Mouse (Mus musculus) ovary, postnatal 36 days (tissue): ENCODE data around the gene Rilp.
A peak's percentile ranks its signal among the peaks of the same experiment; 100 is the strongest.

Experiments used
- DNase-seq: peaks from one replicate; pipeline ENCODE4 v3.0.0; 2022; ENCODE audit warnings: low spot score, mixed read lengths

The Rilp gene

DNA sequence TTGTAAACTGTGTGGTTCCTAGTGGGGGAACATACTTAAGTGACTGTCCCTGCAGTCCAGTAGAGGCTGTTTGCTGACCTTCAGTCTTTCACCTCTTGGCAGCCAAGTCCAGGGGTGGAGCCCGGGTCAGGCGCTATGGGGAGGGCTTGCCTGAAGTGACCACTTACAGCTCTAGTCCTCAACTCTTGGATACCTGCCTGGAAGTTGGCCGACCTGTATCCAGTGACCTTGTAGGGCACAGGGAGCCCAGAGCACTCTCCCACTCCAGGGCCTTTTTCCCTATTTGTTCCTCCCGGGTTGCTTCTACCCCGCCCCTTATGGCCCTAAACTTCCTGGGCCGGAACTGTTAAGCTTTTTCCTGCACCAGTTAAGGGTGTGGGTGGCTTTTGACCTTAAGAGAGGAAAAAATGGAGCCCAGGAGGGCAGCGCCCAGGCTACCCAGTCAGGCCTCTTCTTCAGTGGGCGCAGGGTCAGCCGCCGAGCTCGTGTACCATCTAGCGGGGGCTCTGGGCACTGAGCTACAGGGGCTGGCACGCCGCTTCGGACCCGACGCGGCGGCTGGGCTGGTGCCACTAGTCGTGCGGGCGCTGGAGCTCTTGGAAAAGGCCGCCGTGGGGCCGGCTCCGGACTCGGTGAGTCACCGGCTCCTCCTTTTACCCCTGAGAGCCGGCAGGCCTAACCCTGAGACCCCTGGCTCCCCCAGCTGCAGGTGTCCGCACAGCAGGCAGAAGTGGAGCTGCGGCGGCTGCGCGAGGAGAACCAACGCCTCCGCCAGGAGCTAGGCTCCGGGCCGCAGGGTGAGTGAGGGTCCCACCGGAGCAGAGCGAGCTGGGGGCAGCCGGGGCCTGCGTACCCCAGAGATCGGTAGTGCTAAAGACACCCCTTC lies at the start of gene Rilp:
Gene Rilp (plus strand): TSS at position 354 of the 886 bp plus-strand sequence.
- DNase-seq, result peak; percentile 72

DNA sequence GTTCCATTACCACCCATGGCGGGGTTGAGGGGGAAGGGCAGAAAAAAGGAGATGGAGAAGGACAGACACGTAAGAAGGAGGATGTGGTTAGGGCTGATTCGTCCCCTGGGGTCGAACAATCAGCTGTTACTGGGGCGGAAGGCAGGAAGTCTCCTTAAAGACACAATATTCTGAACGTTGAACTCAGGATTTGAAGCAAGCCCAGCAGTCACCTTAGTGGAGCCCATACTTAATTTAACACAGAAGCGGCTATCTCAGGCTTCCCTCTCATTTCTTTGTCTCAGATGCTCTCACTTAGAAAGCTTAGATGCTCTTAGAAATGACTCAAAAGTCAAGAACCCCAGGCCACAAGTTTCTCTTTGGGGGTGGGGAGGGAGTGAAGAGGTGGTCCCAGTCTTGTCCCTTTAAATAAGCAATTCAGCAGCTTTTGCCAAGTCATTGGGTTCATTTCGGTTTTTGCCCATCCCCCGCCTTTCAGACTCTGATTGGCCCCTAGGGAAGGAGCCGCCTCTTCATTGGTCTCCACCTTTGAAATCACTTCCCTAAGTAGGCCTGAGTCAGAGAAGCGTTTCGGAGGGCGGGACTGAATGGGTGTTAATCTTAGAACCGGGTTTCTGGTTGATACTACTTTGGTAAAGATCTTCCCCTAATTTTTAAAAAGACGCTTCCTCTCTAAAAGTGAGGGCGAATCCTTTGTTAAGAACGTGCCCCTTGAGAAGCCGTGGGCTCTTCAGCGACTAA lies 49.6 kb upstream of the Rilp start:
- peak; percentile 83 for DNase-seq

DNA sequence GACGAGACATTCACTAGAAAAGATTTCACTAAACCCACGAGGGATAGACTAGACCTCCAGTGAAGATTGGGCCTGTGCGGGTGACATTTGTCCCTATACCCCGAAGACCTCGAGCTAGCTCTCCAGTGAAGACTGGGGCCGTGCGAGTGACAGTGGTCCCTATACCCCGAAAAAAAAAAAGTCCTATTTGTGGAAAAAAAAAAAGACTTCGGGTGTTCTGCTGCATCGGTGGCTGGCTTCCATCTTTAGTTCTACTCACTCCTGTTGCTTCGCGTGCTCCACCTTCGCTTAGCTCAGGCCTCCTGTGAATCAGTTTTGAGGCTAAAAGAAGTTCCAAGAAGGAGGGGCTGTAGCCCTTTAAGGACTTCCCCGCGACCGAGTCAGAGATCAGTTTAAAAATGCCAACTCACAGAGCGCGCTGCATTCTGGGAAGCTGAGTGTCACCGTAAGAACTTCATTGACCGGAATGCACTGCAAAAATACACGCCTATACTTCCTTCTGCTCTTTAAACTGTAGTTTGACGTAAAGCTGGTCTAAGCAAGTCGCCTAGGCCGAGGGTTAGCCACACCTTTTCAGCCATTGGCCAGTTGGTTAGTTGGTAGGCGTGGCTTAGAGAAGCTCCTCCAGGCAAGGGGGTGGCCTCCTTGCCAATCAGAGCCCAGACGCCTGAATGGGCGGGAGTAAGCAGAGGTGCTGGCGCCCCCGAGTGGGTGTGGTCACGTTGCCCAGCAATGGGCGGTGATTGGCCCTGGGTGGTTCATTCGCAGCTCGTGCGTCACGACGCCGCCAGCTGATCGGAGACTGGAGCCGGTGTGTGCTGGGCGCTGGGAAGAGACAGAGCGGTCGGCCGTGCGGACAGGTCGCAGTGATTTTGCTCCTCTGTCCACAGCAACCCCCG lies 48.8 kb upstream of the Rilp start, which contains the start of gene Tlcd2:
Gene Tlcd2 (plus strand): TSS at position 872 of the 899 bp plus-strand sequence.
- DNase-seq, result peak; percentile 98

DNA sequence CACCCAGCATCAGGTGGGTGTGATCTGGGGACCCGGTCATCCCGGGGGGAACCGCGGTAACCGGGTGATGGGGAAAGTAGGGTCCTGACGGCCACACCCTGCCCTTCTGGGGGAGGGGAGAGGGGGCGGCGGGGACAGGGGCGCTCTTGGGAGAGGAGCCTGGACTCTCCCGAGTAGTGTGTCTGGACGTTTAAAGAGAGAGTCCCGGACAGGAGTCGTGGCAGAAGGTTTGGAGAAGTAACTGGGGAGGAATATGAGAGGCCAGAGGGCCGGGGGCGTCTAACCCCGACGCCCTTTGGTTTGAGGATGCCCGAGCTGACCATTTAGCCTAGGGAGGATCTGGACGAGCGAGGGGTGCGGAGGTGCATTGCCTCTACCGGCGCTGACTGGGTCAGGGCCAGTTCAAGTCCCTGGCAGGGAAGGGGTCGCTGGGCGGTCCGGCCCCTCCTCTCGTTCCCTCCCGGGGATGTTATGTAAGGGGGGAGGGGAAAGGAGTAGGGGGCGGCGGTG lies 48.1 kb upstream of the Rilp start:
- no peak for DNase-seq

- peak; percentile 80 for DNase-seq
Observed at GRCm38 (mm10) chr11:75462253-75462783, 47.6 kb upstream of the Rilp start.

DNA sequence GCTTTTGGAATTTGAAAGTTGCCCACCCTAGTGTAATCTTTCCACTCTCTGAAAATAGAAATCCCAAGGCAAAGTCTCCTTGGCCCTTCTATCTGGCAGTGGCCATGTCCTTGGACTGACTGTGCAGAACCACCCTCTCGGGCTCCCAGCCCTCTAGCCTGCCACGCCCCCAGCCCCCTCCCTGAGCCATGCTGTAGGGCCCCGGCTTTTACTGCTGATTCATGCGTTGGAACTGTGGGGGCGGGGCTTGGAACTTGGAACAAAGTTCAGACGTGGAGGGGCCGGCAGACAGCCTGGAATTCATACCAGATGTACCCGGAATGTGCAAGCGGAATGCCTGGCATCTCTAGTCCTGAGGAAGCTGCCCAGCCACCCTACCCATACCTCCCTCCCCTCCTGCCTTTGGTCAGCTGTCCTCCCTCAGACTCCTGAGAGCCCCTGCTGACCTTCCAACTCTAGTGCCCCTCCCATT lies 47.0 kb upstream of the Rilp start:
- DNase-seq, result peak; percentile 93

GRCm38 (mm10) chr11:75463624-75464023 lies 46.3 kb upstream of the Rilp start:
- no peak for DNase-seq

DNA sequence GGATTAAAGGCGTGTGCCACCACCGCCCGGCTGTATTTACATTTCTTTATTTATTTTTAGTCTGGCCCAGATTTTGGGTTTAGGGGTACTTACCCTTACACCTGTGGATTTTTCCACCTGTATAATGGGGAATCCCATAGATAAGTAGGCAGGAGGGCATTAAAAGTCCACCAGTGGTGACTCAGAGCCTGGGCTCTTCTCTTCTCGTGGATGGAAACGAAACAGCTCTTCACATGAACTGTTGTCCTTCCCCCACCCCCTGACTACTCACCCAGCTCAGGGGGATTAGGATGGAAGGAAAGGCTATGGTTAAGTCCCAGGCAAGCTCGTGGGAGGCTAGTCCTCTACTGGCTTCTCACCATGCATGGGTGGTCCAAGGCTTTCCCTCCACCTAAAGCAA lies 45.5 kb upstream of the Rilp start:
- DNase-seq, result no peak

- no peak for DNase-seq
Observed at GRCm38 (mm10) chr11:75465051-75465450, 44.8 kb upstream of the Rilp start.

- DNase-seq, result no peak
Observed at GRCm38 (mm10) chr11:75466731-75467505, 43.0 kb upstream of the Rilp start.

DNA sequence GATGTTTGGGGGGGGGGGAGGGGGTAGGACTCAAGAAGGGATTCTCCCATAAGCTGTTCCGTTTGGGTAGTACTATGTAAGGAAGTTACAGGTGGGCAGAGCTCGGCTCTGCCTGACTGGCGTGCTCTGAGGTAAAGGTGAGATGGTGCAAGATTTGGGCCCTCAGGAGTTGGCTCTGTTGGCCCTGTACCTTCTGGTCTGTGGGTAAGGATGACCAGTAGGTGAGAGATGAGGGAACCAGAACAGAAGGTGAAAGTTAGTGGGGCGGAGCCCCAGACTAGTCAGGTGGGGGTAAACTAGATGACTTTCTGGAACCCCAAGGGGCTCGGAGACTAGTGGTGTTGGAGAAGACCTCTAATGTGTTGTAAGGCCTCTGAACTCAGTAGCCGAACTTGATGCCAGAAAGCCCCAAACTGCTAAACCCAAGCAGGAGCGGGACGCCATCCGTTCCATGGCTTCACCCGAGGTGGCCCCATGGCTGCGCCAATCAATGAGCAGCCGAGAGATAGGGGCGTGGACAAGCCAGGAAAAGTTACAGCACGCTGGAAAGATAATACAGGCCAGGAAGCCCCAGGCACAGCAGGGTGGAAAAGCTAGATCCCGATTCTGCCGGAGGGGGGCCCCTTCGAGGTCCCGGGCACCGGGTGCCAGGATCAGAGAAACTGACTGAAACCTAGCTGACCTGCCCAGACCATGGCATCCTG lies 42.2 kb upstream of the Rilp start:
- peak; percentile 77 for DNase-seq

- no peak for DNase-seq
Observed at GRCm38 (mm10) chr11:75468410-75468809, 41.5 kb upstream of the Rilp start.

DNA sequence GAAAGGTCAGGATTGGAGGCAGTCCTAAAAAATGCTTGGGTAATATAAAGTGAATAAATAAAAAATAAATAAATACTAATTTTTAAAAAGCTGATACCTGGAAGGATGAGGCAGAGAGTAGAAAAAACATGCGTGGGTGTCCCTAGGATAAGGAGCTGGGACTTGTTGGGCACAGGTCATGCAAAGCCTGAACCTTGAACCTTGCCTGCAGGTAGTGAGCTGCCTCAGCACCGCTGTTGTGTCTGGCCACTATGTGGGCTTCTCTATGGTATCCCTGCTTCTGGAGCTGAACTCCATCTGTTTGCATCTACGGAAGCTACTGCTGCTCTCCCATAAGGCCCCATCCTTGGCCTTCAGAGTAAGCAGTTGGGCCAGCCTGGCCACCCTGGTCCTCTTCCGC lies 40.6 kb upstream of the Rilp start:
- DNase-seq, result no peak

DNA sequence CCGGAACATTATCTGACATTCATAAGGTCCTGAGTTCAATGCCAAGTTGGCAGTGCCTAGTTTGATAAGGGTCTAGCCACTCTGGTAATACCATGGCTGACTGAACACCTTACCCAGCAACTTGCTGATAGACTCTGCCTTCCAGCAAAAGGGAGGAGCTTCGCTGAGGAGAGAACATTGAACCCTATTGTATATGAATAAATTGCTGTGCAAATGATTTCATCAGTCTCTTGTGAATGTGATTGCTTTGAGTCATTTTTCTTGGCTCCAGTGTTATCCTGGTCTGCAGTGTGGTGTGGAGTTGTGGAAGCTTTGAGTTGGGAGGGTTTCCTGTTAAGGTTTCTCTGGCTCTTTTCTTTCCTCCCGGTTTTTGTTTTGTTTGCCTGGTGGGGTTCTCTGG lies 39.2 kb upstream of the Rilp start:
- DNase-seq, result no peak

GRCm38 (mm10) chr11:75472469-75473081 lies 37.3 kb upstream of the Rilp start:
- no peak for DNase-seq

DNA sequence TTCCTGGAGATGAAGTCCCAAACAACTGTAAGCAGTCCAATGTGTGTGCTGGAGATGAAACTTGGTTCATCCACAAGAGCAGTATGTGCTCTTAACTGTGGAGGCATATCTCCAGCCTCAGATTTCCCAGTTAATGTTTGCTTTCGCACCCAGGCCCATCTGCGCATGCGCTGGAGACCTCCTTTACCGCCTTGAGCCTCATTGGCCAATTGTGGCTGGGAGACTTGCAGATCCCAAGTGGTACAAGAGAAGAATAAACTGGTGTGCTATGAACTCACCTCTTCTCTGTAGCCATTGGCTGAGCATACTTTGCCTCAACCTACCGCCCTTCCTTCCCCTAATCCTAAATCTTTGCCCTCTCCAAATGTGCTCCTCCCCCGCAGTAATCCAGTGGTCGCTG lies 36.5 kb upstream of the Rilp start:
- no peak for DNase-seq

DNA sequence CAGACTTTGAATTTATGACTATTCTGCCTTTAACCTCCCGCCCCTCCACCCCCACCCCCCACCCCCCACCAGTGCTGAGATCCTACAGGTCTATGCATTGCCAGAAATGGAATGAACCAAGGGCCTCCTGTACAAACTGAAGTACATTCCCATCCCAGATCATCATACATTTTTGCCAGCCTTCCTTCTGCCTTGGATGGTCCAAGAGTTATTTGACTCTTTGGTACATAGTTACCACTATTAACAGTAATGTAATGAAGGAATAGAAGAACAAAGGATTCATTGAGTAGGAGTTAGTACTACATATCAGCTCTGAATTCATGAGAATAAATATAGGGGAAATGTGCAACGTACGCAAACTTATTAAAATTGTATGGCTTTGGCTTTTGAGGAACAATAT lies 23.7 kb upstream of the Rilp start:
- no peak for DNase-seq

DNA sequence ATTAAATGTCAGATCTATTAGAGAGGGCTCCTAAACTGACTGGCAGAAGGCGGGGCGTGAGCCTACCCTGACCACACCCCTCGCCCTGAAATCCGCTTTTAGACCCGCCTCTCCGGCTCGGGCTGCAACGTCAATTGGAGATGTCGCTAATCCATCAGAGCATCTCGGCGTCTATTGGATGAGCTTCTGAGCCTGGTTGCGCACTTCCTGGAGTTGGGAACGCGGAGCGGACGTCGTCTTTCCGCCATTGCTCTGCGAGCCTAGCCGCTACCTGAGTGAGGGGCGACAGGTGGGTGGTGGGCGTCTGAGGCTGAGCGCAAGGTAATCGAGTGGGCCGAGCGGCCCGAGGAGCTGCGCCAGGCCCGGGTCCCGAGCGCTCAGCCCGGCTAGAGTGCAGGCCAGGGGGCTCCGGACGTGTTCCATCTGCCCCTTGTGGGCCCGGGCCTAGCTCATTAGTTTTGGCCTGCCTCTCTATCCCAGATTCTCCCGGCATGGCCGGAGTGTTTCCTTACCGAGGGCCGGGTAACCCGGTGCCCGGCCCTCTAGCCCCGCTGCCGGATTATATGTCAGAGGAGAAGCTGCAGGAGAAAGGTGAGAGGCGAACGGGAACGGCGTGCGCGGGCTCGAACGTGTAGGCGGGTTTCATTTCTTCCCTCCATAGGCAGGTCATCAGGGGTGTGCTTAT lies 23.2 kb upstream of the Rilp start, which contains the start of gene Prpf8:
Gene Prpf8 (plus strand): TSS at position 216 of the 685 bp plus-strand sequence.
- peak; percentile 95 for DNase-seq

DNA sequence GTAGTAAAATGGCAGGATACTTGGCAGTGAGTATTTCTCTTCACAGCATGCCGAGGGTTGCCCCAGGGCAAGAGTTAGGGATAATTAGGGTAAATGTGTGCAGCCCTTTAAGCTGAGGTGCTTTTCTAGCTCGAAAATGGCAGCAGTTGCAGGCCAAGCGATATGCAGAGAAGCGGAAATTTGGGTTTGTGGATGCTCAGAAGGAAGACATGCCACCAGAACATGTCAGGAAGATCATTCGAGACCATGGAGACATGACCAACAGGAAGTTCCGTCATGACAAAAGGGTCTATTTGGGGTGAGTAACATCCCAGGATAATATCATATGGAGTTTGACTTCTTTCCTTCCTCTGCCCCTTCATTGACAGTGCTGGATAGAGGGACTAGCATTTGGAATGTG lies 22.4 kb upstream of the Rilp start:
- DNase-seq, result no peak
